Mouse (Mus musculus) thymus, postnatal 10 days (tissue): ENCODE measurements around the gene Zfp691.

Experiments
- DNase-seq, 2 experiments: peaks; one replicate each; pipeline ENCODE4 v3.0.0; 2021; ENCODE audit warnings: low spot score in 2 of 2

The Zfp691 gene

GRCm38 (mm10) chr4:119173851-119174453 is at the start of gene Zfp691:
Gene Zfp691 (minus strand): TSS chr4:119174195.
- DNase-seq: peak; percentile 92 to 94

GRCm38 (mm10) chr4:119223696-119224095 is 49.7 kb upstream of the Zfp691 start:
- DNase-seq: no peak

DNA sequence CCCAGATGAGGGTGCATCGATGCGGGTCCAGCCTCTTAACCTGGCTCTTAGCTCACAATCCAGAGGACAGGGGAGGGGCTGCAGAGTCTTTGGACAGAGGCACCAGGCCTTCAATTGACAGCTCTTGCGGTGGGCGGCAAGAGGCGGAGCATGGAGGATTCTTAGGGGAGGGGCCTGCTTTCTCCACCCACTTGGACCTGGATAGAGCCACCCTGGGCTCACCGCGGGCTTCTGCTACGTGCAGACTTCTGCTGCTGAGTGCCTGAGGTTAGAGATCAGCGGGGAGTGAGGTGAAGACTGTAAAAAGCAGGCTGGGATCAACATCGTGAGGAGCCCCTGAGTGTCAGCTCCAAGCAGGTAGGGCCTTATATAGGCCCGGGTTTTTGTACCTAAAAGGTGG is 44.2 kb upstream of the Zfp691 start, which contains the start of gene Tmem269:
Tmem269 (minus strand) TSS at position 49 of the 400 bp plus-strand sequence.
- no peak for DNase-seq

- DNase-seq: no peak
These were observed 42.7 kb upstream of the Zfp691 start for GRCm38 (mm10) chr4:119216667-119217066.

GRCm38 (mm10) chr4:119204672-119205071 is 30.7 kb upstream of the Zfp691 start:
- peak; percentile 13 to 55 for DNase-seq

DNA sequence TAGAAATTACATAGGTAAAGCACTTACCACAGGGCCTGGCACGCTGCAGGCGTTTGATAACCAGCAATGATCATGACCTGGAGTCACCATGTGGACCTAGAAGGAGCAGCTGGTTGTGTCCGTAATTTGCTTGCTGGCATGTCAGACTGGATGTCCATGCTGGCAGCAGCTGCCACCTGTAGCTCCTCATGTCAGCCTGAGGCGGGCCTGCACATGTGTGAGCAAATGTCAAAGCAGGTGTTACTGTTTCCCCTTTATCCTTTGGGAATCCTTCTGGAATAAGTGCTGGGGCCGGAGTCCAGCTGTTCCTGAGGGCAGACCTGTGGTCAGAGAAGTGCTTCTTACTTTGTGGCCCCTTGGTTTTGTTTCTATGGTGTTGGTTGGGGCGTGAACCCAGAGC is 24.1 kb upstream of the Zfp691 start:
- DNase-seq: no peak

DNA sequence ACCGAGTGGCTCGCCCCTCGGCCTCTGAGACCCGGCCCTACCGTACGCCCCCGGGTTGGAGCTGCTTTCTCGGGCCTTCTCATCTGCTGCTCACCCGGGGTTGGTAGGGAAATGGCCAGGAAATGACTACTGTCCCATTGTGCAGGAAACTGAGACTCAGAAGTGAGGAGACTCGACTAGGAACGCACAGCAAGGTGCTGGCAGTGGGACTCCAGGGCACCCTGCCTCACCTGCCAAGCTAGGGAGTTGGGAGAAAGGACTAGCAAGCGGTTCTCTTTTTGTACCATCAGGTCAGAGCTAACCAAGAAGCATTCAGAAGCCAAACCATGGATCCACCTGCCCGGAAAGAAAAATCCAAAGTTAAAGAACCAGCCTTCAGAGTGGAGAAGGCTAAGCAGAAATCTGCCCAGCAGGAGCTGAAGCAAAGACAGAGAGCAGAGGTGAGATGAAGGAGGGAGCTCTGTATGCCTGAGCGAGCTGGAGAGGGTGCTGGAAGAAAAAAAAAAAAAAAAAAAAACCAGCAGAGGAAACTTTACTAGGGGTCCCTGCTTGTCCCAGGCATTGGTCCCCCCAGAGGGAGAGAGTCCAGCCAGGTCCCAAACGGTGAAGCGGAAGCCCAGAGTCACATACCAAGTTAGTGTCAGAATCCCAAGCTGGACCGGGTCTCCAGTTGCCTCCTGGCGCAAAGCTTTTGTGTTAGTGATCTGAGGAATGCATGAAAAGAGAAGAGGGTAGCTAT is 21.8 kb upstream of the Zfp691 start:
- DNase-seq: no peak

GRCm38 (mm10) chr4:119194909-119195581 is 21.1 kb upstream of the Zfp691 start, which contains the start of gene Svbp:
Gene Svbp (plus strand): TSS chr4:119195306.
- DNase-seq: peak; percentile 76 to 90

DNA sequence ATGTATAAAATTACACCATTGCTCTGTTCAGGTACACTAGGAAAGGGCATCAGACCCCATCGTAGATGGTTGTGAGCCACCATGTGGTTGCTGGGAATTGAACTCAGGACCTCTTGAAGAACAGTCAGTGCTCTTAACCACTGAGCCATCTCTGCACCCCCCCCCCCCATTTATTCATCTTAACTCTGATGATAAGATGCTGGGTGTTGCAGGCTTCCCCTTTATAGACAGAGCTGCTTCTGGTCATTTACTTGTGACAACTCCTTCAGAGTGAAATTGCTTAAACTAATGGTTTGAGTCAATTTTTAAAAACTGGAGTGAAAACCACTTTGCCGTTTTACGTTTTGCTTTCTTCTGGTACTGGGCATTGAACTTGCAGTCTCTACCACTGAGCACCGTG is 18.8 kb upstream of the Zfp691 start:
- DNase-seq: no peak

DNA sequence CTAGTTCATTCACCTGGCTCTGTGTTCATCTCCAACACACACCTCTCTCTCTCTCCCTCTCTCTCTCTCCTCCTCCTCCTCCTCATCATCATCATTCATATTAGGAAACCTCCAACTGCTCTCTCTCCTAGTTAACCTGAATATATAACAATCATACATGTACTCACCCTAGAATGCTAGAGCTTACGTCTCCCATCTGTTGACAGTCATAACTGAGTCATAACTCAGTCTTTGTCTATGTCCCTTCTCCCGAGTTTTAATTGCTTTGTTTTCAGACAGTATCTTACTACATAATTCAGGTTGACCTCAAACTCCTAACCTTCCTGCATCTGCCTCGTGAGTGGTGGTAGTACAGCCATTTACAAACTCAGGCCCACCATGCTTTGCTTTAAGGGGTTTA is 17.3 kb upstream of the Zfp691 start:
- no peak for DNase-seq

DNA sequence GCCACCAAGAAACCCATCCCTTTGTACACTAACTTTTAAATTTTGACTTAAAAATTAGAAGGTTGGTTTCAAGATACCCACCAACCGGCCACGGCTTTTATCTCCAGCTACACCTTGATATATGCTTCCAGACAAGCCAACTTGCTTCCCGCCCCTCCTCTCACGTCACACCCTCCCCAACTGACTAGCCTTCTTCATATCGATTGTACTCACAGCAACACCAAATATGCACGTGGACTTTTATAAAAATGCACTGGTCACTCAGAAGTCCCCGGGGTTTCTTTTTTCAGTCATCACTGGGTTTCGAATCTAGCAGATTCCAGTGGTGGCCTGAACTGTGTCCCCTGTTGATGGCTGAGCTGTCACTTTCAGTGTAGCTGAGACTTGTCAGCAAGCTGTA is 16.6 kb upstream of the Zfp691 start:
- no peak for DNase-seq

GRCm38 (mm10) chr4:119189864-119190263 is 15.9 kb upstream of the Zfp691 start, which contains the start of gene Ermap:
Gene Ermap (minus strand): TSS chr4:119190011.
- DNase-seq: no peak

DNA sequence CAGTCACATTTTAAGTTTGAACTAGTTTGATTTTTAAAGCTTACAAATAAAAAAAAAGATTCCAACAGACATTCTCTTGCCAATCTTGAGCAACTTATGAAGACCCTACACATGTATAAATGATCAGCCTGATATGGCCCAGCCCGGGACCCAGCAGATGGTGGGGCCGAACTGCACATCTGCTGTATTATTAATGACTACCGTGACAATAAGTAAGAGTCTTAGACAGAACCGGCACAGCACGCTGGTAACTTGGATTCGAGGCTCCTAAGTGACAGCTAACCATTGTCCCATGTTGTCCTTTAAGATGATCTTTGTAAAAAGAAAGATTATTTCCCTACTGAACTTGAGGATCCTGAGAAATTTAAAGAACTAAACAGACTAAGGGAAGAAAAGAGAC is 15.4 kb upstream of the Zfp691 start:
- no peak for DNase-seq

- DNase-seq: no peak
These were observed 14.2 kb upstream of the Zfp691 start for GRCm38 (mm10) chr4:119188060-119188785.

- no peak for DNase-seq
These were observed 11.8 kb upstream of the Zfp691 start for GRCm38 (mm10) chr4:119185771-119186170.

DNA sequence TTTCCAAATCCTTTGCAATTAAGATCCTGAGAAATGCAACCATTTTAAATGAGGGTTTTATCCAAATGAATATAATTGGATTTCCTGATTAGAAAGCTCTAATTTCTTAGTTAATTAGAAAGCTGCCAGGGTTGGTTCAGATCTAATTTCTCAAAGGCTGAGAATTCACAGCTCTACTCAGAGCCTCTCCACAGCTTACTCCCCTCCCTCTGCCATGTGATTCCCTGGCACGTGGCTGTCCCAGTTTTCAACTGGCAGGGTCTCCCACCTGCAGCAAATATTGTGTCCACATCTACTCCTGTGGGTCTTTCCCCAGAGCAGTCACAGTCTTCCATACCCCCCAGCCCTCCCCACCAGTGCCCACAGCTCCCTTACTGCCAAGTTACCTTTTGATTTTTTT is 9.5 kb upstream of the Zfp691 start:
- no peak for DNase-seq

DNA sequence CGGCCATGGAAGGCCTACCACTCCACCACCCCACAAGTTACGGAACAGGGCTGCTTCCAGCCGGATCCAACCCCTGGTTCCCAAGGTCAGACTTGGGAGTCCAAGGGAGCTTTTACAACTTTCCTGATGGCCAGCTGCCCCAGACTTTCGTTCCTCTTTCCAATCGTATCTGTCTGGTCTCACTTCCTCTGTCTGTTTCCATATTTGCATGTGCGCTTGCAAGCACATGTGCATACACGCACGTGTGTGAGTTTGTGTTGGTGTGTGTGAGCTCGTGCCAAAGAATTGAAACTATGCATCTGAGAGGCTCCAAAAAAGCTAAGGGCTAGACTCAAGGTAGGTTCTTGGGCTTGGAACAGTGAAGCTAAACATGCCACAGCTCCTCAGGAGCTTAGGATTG is 7.5 kb upstream of the Zfp691 start:
- DNase-seq: no peak

DNA sequence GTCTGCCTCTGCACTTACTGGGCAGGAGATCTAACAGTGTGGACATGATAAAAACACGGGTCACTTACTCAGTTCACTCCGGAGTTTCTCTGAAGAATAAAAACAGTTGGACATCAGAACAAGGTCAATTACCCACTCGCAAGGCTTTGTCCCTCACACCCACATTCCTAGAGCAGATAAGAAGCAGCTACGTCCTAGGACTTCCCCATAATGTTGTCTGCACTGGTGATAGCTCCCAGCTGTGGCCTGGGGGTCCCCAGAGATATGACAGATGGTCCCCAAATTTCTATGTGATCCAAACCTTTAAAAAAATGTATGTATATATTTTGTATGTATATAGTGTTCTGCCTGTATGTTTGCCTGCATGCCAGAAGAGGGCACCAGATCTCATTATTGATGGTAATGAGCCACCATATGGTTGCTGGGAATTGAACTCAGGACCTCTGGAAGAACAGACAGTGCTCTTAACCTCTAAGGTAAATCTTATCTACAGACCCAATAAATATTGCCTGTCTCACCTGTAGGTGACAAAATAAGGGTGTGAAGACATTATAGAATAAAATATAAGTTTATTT is 6.2 kb upstream of the Zfp691 start:
- DNase-seq: no peak

- no peak for DNase-seq
These were observed 4.3 kb upstream of the Zfp691 start for GRCm38 (mm10) chr4:119178331-119178730.

- DNase-seq: no peak
These were observed 3.7 kb upstream of the Zfp691 start for GRCm38 (mm10) chr4:119177702-119178101.

- peak in 1 of 2 experiments; percentile 18 for DNase-seq
These were observed 910 bp downstream of the Zfp691 start for GRCm38 (mm10) chr4:119172919-119173650.
